In the genomic region with DNA sequence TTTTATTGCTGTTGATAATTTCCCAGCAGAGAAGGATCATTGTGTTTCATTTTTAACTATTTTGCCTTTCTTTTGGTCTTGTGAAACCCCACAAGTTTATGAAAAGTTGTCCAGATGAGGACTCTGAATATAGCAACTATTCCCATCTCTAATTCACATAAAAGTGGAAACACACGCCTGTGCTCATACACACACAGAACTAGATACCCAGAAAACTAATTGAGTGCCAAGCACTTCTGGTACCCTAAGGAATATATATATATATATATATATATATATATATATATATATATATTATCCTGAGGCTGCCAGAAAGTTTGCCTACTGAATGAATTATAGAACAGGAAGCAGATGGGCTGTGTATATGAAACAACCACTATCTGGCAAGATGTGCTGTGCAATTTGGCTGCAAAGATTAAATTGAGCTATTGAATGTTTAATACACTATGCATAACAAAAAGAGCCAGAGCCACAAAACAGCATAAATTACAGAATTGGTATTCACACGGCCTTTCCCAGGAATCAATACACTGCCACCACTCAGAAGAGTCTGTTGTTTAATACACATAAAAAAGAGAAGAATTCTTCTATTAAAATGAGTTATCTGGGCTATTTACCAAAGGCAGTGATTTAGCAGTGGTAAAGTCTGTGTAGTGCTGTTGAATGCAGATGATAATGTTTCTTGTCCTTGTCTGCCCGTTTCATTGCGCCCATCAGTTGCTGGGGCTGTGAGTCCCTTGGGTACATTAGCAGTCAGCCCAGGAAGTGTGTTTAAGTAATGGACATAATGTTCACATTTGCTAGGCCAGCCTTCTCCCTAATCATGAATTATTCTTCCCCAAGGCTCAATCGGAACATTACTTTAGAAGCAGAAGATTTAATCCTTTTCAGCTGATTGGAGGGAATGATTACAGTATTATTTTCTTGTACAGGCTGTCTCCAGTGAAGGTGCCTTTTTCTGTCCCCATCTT, we compare ENCODE assay signal across 9 mouse cellular contexts.
DNase-seq lines count a peak whose midpoint lies in the region; ATAC-seq lines count a peak whose summit lies in the region.
"Had no signal": no experiment of that assay in that cellular context is flagged by ENCODE, and none has a peak within 500 bp of the region (broad histone marks: within the 10 kb centered on the region; RNA-seq: fewer than 3 reads in every experiment).

No protein-coding gene starts in this region.

- H3K9me3 ChIP-seq in forebrain, embryonic 16.5 days (ENCODE audit: control insufficient read depth, low read length): no peaks in the 10 kb centered on the region
- H3K9me3 ChIP-seq in midbrain, embryonic 15.5 days: no peaks in the 10 kb centered on the region
- no peaks in the 10 kb centered on the region for H3K9me3 ChIP-seq in heart, embryonic 11.5 days (replicated peaks; ENCODE audit: control insufficient read depth, low read length)

- 0 out of 2 replicates have a peak, but pooled peaks cover 3% of the 10 kb centered on the region for H3K27me3 ChIP-seq in forebrain, embryonic 16.5 days (replicated peaks; ENCODE audit: control insufficient read depth, insufficient read depth, low read length)
- H3K27me3 ChIP-seq in midbrain, embryonic 15.5 days (replicated peaks): no peaks in the 10 kb centered on the region
- H3K27me3 ChIP-seq in heart, embryonic 11.5 days (ENCODE audit: control insufficient read depth, insufficient read depth, low read length): no peaks in the 10 kb centered on the region

- ATAC-seq in forebrain, embryonic 16.5 days: peak; percentile 89
- ATAC-seq in midbrain, embryonic 15.5 days (replicated peaks): peak; percentile 84
- ATAC-seq in heart, embryonic 11.5 days (replicated peaks; ENCODE audit: insufficient number of reproducible peaks, low FRiP score, low TSS enrichment): no peak

- DNase-seq in embryo, embryonic 10.5 days (ENCODE audit: low spot score): peak; percentile 18
- no peak for DNase-seq in embryo, embryonic 9.5 days (ENCODE audit: extremely low spot score)
- DNase-seq in layer of hippocampus, adult 11-12 months (ENCODE audit: low spot score): peak; percentile 17
- no peak for DNase-seq in layer of hippocampus, postnatal 25 days (ENCODE audit: extremely low spot score in 1 of 2, low spot score in 1 of 2)
- no peak for DNase-seq in heart, postnatal 4 days

- no peak overlapping the region for H3K4me3 ChIP-seq in forebrain, embryonic 16.5 days (replicated peaks; ENCODE audit: low read length)
- no peak overlapping the region for H3K4me3 ChIP-seq in midbrain, embryonic 15.5 days
- H3K4me3 ChIP-seq in heart, embryonic 11.5 days (ENCODE audit: low read depth, low read length): no peak overlapping the region
- H3K4me3 ChIP-seq: heart, adult 2 months had no signal

- peaks cover 16% of the 10 kb centered on the region for H3K4me1 ChIP-seq in forebrain, embryonic 16.5 days (replicated peaks; ENCODE audit: control insufficient read depth, insufficient read depth, low read length)
- peaks cover 9% of the 10 kb centered on the region for H3K4me1 ChIP-seq in midbrain, embryonic 15.5 days
- H3K4me1 ChIP-seq in heart, embryonic 11.5 days (ENCODE audit: control insufficient read depth, insufficient read depth, low read length): no peaks in the 10 kb centered on the region

- no peak overlapping the region for H3K9ac ChIP-seq in forebrain, embryonic 16.5 days (replicated peaks; ENCODE audit: low read depth, low read length)
- no peak overlapping the region for H3K9ac ChIP-seq in midbrain, embryonic 15.5 days
- H3K9ac ChIP-seq in heart, embryonic 11.5 days (ENCODE audit: low read depth, low read length): no peak overlapping the region

- 20% methylated on average over 5 of the region's 5 CpGs for WGBS in forebrain, embryonic 16.5 days
- WGBS in midbrain, embryonic 15.5 days: 22% methylated on average over 5 of the region's 5 CpGs
- WGBS in heart, embryonic 11.5 days (ENCODE audit: insufficient replicate concordance): 78% methylated on average over 5 of the region's 5 CpGs

- peak overlapping the region; percentile 9; the same call in 1 of the 2 replicates for H3K27ac ChIP-seq in forebrain, embryonic 16.5 days (ENCODE audit: low read length)
- no peak overlapping the region for H3K27ac ChIP-seq in midbrain, embryonic 15.5 days
- H3K27ac ChIP-seq in heart, embryonic 11.5 days (ENCODE audit: low read depth, low read length): no peak overlapping the region

- H3K4me2 ChIP-seq in forebrain, embryonic 16.5 days (ENCODE audit: low read length): no peak overlapping the region
- no peak overlapping the region for H3K4me2 ChIP-seq in midbrain, embryonic 15.5 days
- no peak overlapping the region for H3K4me2 ChIP-seq in heart, embryonic 11.5 days

- H3K36me3 ChIP-seq in forebrain, embryonic 16.5 days (ENCODE audit: control insufficient read depth, insufficient read depth): no peaks in the 10 kb centered on the region
- no peaks in the 10 kb centered on the region for H3K36me3 ChIP-seq in midbrain, embryonic 15.5 days (replicated peaks)
- no peaks in the 10 kb centered on the region for H3K36me3 ChIP-seq in heart, embryonic 11.5 days (ENCODE audit: control insufficient read depth, insufficient read depth, low read length)

Comparison
In these comparisons a context has a peak if more than half of its experiments do, and no peak if none do; other contexts are left out.
1. DNase-seq: peak in embryo, embryonic 10.5 days (single experiment) and layer of hippocampus, adult 11-12 months (single experiment); none in embryo, embryonic 9.5 days (single experiment), layer of hippocampus, postnatal 25 days (0 of 2) and heart, postnatal 4 days (single experiment).